Mouse (Mus musculus) large intestine, adult 2 months (tissue): ENCODE results near the gene Fam13c. TPM values are rescaled to one million over a fixed set of nuclear protein-coding genes. Genes with fewer than 3 reads are reported as not detected.

ENCODE experiments used
- DNase-seq: peaks from one replicate; pipeline ENCODE4 v3.0.0-alpha.2; 2012; ENCODE audit warnings: low read depth, low spot score
- WGBS: fragments of 180-500 bp; shearing (Covaris S2); methylation state at CpG from one replicate; pipeline ENCODE4 v1.1.7; 2018; 5-methylcytosine and 5-hydroxymethylcytosine counted together
- polyA plus RNA-seq: library from polyadenylated mRNA; depleted of rRNA; stranded (reverse); fragments of >200 nt; gene quantifications from 2 replicates; pipeline ENCODE4 v1.2.3, GENCODE M21; 2012; rRNA removed

Fam13c gene
- polyA plus RNA-seq, 1 experiment = 0.64 TPM

DNA sequence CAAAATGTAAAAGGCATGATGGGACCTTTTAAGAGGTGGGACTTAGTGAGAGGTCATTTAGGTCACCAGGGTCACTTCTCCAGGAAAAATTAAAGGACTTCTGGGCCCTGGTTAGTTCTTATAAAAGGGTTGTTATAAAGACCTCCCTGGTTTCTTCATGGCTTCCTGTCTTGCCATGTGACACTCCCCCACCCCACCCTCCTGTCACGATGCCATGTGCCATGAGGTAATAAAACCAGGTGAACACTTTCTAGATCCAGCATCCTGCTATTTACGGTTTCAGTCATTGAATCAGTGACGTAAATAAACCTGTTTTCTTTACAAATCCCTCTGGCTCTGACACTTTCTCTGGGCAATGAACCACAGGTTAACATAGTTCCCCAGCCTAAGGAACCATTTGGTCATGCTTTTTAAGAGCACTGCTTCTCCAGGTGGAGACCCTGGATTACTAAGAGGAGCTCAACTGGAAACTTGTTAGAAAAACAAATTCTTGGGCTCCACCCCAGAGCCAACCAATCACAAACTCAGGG lies 146.7 kb downstream of the Fam13c start:
- 38% methylated on average over 3 of the region's 3 CpGs for WGBS
- no peak for DNase-seq

- DNase-seq = no peak
- WGBS = 61% methylated on average over 1 of the region's 1 CpGs
Observed at GRCm38 (mm10) chr10:70594007-70594406, 153.7 kb downstream of the Fam13c start.

- DNase-seq = no peak
- 25% methylated on average over 10 of the region's 10 CpGs for WGBS
Observed at GRCm38 (mm10) chr10:70598081-70598515, 157.8 kb downstream of the Fam13c start.

DNA sequence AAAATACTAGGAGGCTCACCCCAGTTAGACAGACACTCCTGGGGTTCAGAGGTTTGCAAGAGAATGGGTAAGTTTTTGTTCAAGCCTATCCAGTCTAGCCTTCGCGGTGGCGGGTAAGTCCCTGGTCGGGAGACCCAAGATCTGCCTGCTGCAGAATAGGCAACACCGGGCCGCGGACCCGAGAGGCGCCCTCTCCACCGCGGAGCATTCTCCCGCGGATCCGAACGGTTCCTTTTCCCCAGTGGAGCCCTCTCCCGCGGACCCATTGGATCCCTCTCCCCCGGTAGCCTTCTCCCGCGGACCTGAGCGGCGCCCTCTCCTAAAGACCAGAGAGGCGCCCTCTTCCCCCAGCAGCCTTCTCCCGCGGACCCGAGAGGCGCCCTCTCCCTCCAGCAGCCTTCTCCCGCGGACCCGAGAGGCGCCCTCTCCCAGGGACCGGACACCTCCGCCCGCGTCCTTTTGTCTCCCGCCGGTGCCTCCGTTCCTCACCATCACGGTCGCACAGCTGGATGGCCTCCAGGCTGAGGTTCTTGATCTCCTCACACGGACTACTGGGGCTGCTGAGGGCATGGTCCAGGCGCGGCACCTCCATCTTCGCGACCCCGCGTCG lies 158.3 kb downstream of the Fam13c start:
- WGBS = 2% methylated on average over 48 of the region's 48 CpGs
- DNase-seq = no peak

GRCm38 (mm10) chr10:70599126-70599924 lies 159.0 kb downstream of the Fam13c start:
- DNase-seq = no peak
- 2% methylated on average over 112 of the region's 124 CpGs for WGBS

GRCm38 (mm10) chr10:70599925-70600305 lies 159.6 kb downstream of the Fam13c start:
- no peak for DNase-seq
- whole genome bisulfite sequencing = 4% methylated on average over 28 of the region's 28 CpGs

Other genes with a start within 250 kb of the Fam13c start
- gene Mrln, start 235.8 kb upstream of the Fam13c start, polyA plus RNA-seq = not detected in 2 replicates
- gene Slc16a9, start 195.4 kb upstream of the Fam13c start, polyA plus RNA-seq = 1.0 and 1.1 TPM in 2 replicates
- gene Phyhipl, start 215.5 kb downstream of the Fam13c start, polyA plus RNA-seq = 0.10 and 0.19 TPM in 2 replicates